13 mouse cellular contexts compared by ENCODE assay signal in genomic region chr1:120259249-120259648, GRCm38 (mm10). TPM values are rescaled to one million over a fixed set of nuclear protein-coding genes. Genes with fewer than 3 reads are reported as not detected.
DNase-seq lines count a peak whose midpoint lies in the region; ATAC-seq and TF ChIP-seq lines count a peak whose summit lies in the region.
"Had no signal": no experiment of that assay in that cellular context is flagged by ENCODE, and none has a peak within 500 bp of the region (broad histone marks: within the 10 kb centered on the region; RNA-seq: fewer than 3 reads in every experiment).

No protein-coding gene starts in this region.

- peaks cover 6% of the 10 kb centered on the region for H3K4me1 ChIP-seq in stomach, embryonic 14.5 days (ENCODE audit: control insufficient read depth, insufficient read depth, low read length)
- H3K4me1 ChIP-seq in stomach, postnatal 0 days (replicated peaks; ENCODE audit: control insufficient read depth, insufficient read depth), result no peaks in the 10 kb centered on the region
- H3K4me1 ChIP-seq in embryonic facial prominence, embryonic 11.5 days (ENCODE audit: control insufficient read depth, insufficient read depth, low read length), result no peaks in the 10 kb centered on the region
- H3K4me1 ChIP-seq in liver, embryonic 16.5 days (ENCODE audit: control insufficient read depth, low read depth, low read length), result peaks cover 73% of the 10 kb centered on the region

- H3K4me3 ChIP-seq in stomach, embryonic 14.5 days (ENCODE audit: low read depth, low read length), result no peak overlapping the region
- H3K4me3 ChIP-seq in stomach, postnatal 0 days (ENCODE audit: low read depth, low read length), result no peak overlapping the region
- no peak overlapping the region for H3K4me3 ChIP-seq in embryonic facial prominence, embryonic 11.5 days (ENCODE audit: low read depth, low read length)
- peak overlapping the region; percentile 40 for H3K4me3 ChIP-seq in liver, embryonic 16.5 days (ENCODE audit: low read depth, low read length)
- H3K4me3 ChIP-seq: heart, embryonic 15.5 days had no signal

- H3K9ac ChIP-seq in stomach, embryonic 14.5 days (replicated peaks; ENCODE audit: low read depth, low read length), result no peak overlapping the region
- H3K9ac ChIP-seq in stomach, postnatal 0 days (ENCODE audit: low read length), result no peak overlapping the region
- no peak overlapping the region for H3K9ac ChIP-seq in embryonic facial prominence, embryonic 11.5 days (replicated peaks; ENCODE audit: low read length)
- H3K9ac ChIP-seq in liver, embryonic 16.5 days (ENCODE audit: low read depth, low read length), result peak overlapping the region; percentile 62
- H3K9ac ChIP-seq: heart, embryonic 15.5 days; lung, embryonic 14.5 days had no signal

- no peak for TF ChIP-seq EP300 in stomach, postnatal 0 days (optimal IDR thresholded peaks at IDR 0.05)

- no peak overlapping the region for H3K27ac ChIP-seq in stomach, embryonic 14.5 days (ENCODE audit: low read length)
- no peak overlapping the region for H3K27ac ChIP-seq in stomach, postnatal 0 days (replicated peaks)
- H3K27ac ChIP-seq in embryonic facial prominence, embryonic 11.5 days (replicated peaks; ENCODE audit: low read depth, low read length), result 0 out of 2 replicates have a peak overlapping the region, but pooled peaks have one; percentile 20
- H3K27ac ChIP-seq in liver, embryonic 16.5 days (ENCODE audit: low read length), result peak overlapping the region; percentile 92
- H3K27ac ChIP-seq: heart, embryonic 15.5 days had no signal

- H3K36me3 ChIP-seq in stomach, embryonic 14.5 days (ENCODE audit: control insufficient read depth, insufficient read depth, low read length), result no peaks in the 10 kb centered on the region
- no peaks in the 10 kb centered on the region for H3K36me3 ChIP-seq in stomach, postnatal 0 days (ENCODE audit: control insufficient read depth, insufficient read depth, low read length)
- no peaks in the 10 kb centered on the region for H3K36me3 ChIP-seq in embryonic facial prominence, embryonic 11.5 days (replicated peaks; ENCODE audit: control insufficient read depth, insufficient read depth, low read depth, low read length)
- peaks cover 4% of the 10 kb centered on the region for H3K36me3 ChIP-seq in liver, embryonic 16.5 days (ENCODE audit: control insufficient read depth, insufficient read depth)
- H3K36me3 ChIP-seq: heart, embryonic 15.5 days had no signal

- TF ChIP-seq CTCF in stomach, postnatal 0 days (IDR thresholded peaks at IDR 0.05; ENCODE audit: low read depth), result no peak

- no peaks in the 10 kb centered on the region for H3K27me3 ChIP-seq in stomach, embryonic 14.5 days (ENCODE audit: control insufficient read depth, insufficient read depth, low read length)
- H3K27me3 ChIP-seq in stomach, postnatal 0 days (ENCODE audit: control insufficient read depth, insufficient read depth, low read length), result no peaks in the 10 kb centered on the region
- no peaks in the 10 kb centered on the region for H3K27me3 ChIP-seq in embryonic facial prominence, embryonic 11.5 days (ENCODE audit: control insufficient read depth, insufficient read depth, low read length)
- H3K27me3 ChIP-seq in liver, embryonic 16.5 days (ENCODE audit: control insufficient read depth, insufficient read depth, low read depth, low read length), result no peaks in the 10 kb centered on the region
- H3K27me3 ChIP-seq: heart, embryonic 15.5 days had no signal

- no peak for DNase-seq in stomach, postnatal 0 days (ENCODE audit: low spot score)
- no peak for DNase-seq in embryonic facial prominence, embryonic 11.5 days (ENCODE audit: low spot score)
- DNase-seq in layer of hippocampus, adult 9-10 months (ENCODE audit: low spot score), result no peak
- no peak for DNase-seq in right cerebral cortex, postnatal 4 days
- no peak for DNase-seq in embryo, embryonic 10.5 days (ENCODE audit: low spot score)
- DNase-seq: adrenal gland, postnatal 36 days; cerebellum, postnatal 14 days; kidney, postnatal 36 days; lung, embryonic 14.5 days had no signal

- H3K4me2 ChIP-seq in stomach, embryonic 14.5 days (replicated peaks; ENCODE audit: low read depth, low read length), result no peak overlapping the region
- no peak overlapping the region for H3K4me2 ChIP-seq in stomach, postnatal 0 days (replicated peaks; ENCODE audit: low read depth)
- H3K4me2 ChIP-seq in embryonic facial prominence, embryonic 11.5 days (ENCODE audit: low read depth, low read length), result no peak overlapping the region
- H3K4me2 ChIP-seq in liver, embryonic 16.5 days (ENCODE audit: low read depth, low read length), result peak overlapping the region; percentile 66
- H3K4me2 ChIP-seq: heart, embryonic 15.5 days; lung, embryonic 14.5 days; midbrain, embryonic 11.5 days had no signal

- 69% methylated on average over 7 of the region's 7 CpGs for WGBS in stomach, embryonic 14.5 days
- 59% methylated on average over 7 of the region's 7 CpGs for WGBS in stomach, postnatal 0 days
- WGBS in embryonic facial prominence, embryonic 11.5 days, result 76% methylated on average over 7 of the region's 7 CpGs
- WGBS in liver, embryonic 16.5 days (ENCODE audit: insufficient replicate concordance), result 24% methylated on average over 7 of the region's 7 CpGs

- H3K9me3 ChIP-seq in stomach, embryonic 14.5 days (ENCODE audit: control insufficient read depth, low read depth, low read length), result no peaks in the 10 kb centered on the region
- H3K9me3 ChIP-seq in stomach, postnatal 0 days (ENCODE audit: control insufficient read depth, low read length), result no peaks in the 10 kb centered on the region
- no peaks in the 10 kb centered on the region for H3K9me3 ChIP-seq in embryonic facial prominence, embryonic 11.5 days (replicated peaks; ENCODE audit: control insufficient read depth, low read length)
- H3K9me3 ChIP-seq in liver, embryonic 16.5 days (replicated peaks; ENCODE audit: control insufficient read depth, low read length), result no peaks in the 10 kb centered on the region
- H3K9me3 ChIP-seq: heart, embryonic 15.5 days had no signal

- peak; percentile 15; the same call in 1 of the 2 replicates for ATAC-seq in stomach, embryonic 14.5 days (ENCODE audit: insufficient number of reproducible peaks, insufficient read depth, low FRiP score, low read depth)
- ATAC-seq in stomach, postnatal 0 days (ENCODE audit: low FRiP score, low TSS enrichment), result no peak
- no peak for ATAC-seq in embryonic facial prominence, embryonic 11.5 days (replicated peaks; ENCODE audit: insufficient number of reproducible peaks, low FRiP score, low TSS enrichment, low read depth)
- ATAC-seq in liver, embryonic 16.5 days (ENCODE audit: low read depth), result peak; percentile 93

RNA-seq across cellular contexts. Expression of gene Steap3, which starts 13.3 kb away (rescaled TPM):
- polyA plus RNA-seq in stomach, embryonic 14.5 days (2014; fragmentation: Nextera tagmentation; extraction: Ambion mirVana), result 4.3 and 5.1 TPM in 2 replicates
- 2.8 and 3.2 TPM in 2 replicates for polyA plus RNA-seq in stomach, postnatal 0 days (2015; fragmentation: Nextera tagmentation; extraction: Ambion mirVana)
- polyA plus RNA-seq in embryonic facial prominence, embryonic 11.5 days (2014; fragmentation: Nextera tagmentation; extraction: Ambion mirVana), result 3.3 and 3.7 TPM in 2 replicates
- 38.4 and 42.6 TPM in 2 replicates for polyA plus RNA-seq in liver, embryonic 16.5 days (2015; fragmentation: Nextera tagmentation; extraction: Ambion mirVana)

Comparison
In these comparisons a context has a peak if more than half of its experiments do, and no peak if none do; other contexts are left out.
1. ATAC-seq: peak in stomach, embryonic 14.5 days (single experiment) and liver, embryonic 16.5 days (single experiment); none in stomach, postnatal 0 days (single experiment) and embryonic facial prominence, embryonic 11.5 days (single experiment).
2. H3K27ac ChIP-seq: peak in embryonic facial prominence, embryonic 11.5 days (single experiment) and liver, embryonic 16.5 days (single experiment); none in stomach, embryonic 14.5 days (single experiment) and stomach, postnatal 0 days (single experiment).